Mouse (Mus musculus) forebrain, embryonic 16.5 days (tissue): Measurements from ENCODE around the gene Tenm4. TPM values are rescaled to one million over a fixed set of nuclear protein-coding genes. Genes with fewer than 3 reads are reported as not detected.

ENCODE experiments used
- ATAC-seq: fragments of 200-750 bp; cut with Nextera tagmentation; 2 replicates; pipeline ENCODE4 v1.8.0; 2017; ENCODE audit warnings: mild to moderate bottlenecking, moderate library complexity
- H3K27ac ChIP-seq: fragments of 300-500 bp; sonication (generic); 2 replicates; pipeline ENCODE4 v1.5.1; 2014; ENCODE audit warnings: low read length, control low read depth
- H3K27me3 ChIP-seq: fragments of 300-500 bp; sonication (generic); replicated peaks from 2 replicates; pipeline ENCODE4 v1.6.1; 2014; ENCODE audit warnings: low read length; ENCODE audit not compliant: control insufficient read depth, insufficient read depth
- H3K36me3 ChIP-seq: fragments of 300-500 bp; sonication (generic); 2 replicates; pipeline ENCODE4 v1.6.1; 2014; ENCODE audit not compliant: control insufficient read depth, insufficient read depth
- H3K4me1 ChIP-seq: fragments of 300-500 bp; sonication (generic); replicated peaks from 2 replicates; pipeline ENCODE4 v1.6.1; 2014; ENCODE audit warnings: low read length; ENCODE audit not compliant: control insufficient read depth, insufficient read depth
- H3K4me2 ChIP-seq: fragments of 300-500 bp; sonication (generic); 2 replicates; pipeline ENCODE4 v1.6.1; 2014; ENCODE audit warnings: mild to moderate bottlenecking, low read length, control low read depth
- H3K4me3 ChIP-seq: fragments of 300-500 bp; sonication (generic); replicated peaks from 2 replicates; pipeline ENCODE4 v1.5.1; 2014; ENCODE audit warnings: mild to moderate bottlenecking, low read length, control low read depth
- H3K9ac ChIP-seq: fragments of 300-500 bp; sonication (generic); replicated peaks from 2 replicates; pipeline ENCODE4 v1.6.1; 2014; ENCODE audit warnings: low read depth, low read length, control low read depth
- H3K9me3 ChIP-seq: fragments of 300-500 bp; sonication (generic); 2 replicates; pipeline ENCODE4 v1.6.1; 2016; ENCODE audit warnings: low read length; ENCODE audit not compliant: control insufficient read depth
- WGBS: fragments of 180-500 bp; shearing (Covaris S2); extraction: QIAGEN DNeasy Blood & Tissue Kit; methylation state at CpG from one replicate; pipeline ENCODE4 v1.1.7; 2014; 5-methylcytosine and 5-hydroxymethylcytosine counted together
- polyA plus RNA-seq: library from polyadenylated mRNA; unstranded; fragments of >200 nt; fragmentation: Nextera tagmentation; extraction: Ambion mirVana; gene quantifications from 2 replicates; pipeline ENCODE4 v1.2.1, GENCODE M21; 2015

Tenm4 gene
- polyA plus RNA-seq, 1 experiment from 2014 or later, result 105 TPM

DNA sequence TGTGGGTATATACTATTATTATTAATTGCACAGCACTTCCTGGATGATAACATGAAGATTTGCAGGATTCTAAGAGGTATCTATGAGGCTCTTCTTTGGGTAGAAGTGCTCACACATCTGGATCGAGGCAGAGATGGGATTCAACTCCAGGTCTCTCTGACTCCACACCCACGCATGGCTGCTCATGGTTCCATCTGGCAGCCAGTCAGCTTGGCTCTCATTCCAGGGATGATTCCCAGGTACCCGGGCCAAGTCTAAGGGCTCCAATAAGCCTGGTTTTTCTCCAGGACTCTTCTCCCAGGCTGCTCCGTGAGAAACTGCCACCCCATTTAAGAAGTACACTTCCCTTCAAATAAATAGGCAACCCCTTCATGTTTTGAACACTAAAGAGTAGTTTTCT lies 394.8 kb downstream of the Tenm4 start:
- Histone ChIP-seq H3K9me3 (no peaks in the 10 kb centered on the region), H3K4me1 (peaks cover 17% of the 10 kb centered on the region), H3K27ac (peak overlapping the region; percentile 1; the same call in 1 of the 2 replicates), H3K9ac (no peak overlapping the region), H3K4me2 (no peak overlapping the region), H3K36me3 (no peaks in the 10 kb centered on the region), H3K4me3 (no peak overlapping the region), H3K27me3 (no peaks in the 10 kb centered on the region)
- WGBS, result 38% methylated on average over 4 of the region's 4 CpGs
- ATAC-seq, result 0 out of 2 replicates have a peak, but pooled peaks have one; percentile 34

DNA sequence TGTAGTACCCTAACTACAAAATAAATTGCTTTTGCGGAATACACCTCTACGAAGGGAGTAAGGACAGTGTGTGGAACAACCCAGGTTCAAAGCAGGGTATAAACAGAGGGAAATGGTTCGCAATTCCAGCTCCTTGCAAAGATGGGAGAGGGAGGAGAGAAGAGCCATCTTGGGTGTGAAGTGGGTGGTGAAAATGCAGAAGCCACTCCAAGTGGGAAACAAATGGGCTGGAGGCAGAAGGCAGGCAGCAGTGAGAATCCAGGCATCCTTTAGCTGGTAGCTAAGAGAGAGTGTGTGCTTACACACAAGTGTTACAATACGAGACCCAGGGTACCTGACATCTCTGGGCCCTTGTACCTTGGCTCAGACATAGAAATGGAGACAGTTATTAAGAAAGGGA lies 395.2 kb downstream of the Tenm4 start:
- no peak overlapping the region for H3K4me3 ChIP-seq
- peak overlapping the region; percentile 1; the same call in 1 of the 2 replicates for H3K27ac ChIP-seq

DNA sequence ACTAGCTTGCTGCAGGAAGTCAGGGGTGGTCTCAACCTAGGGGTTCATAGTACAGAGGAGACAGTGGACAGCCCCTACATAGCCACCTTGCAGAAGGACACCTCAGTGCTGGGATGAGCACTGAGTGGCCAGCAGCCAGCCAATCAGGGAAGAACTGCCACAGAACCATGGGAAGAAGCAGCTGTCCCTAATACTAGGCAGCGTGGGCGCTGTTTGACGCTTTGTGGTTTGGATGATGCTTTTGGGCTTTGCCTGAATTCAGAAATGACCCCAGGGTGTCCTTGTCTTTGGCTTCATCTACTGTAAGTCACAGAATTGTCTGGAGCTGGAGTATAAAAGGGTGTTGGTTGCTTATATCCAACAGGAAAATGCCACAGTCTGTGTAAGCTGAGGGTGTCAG lies 397.0 kb downstream of the Tenm4 start:
- no peak overlapping the region for H3K4me2 ChIP-seq
- no peak overlapping the region for H3K4me3 ChIP-seq
- WGBS, result 88% methylated on average over 3 of the region's 3 CpGs
- no peak overlapping the region for H3K27ac ChIP-seq
- peaks cover 23% of the 10 kb centered on the region for H3K4me1 ChIP-seq
- H3K36me3 ChIP-seq, result no peaks in the 10 kb centered on the region
- no peak for ATAC-seq
- no peaks in the 10 kb centered on the region for H3K27me3 ChIP-seq
- H3K9me3 ChIP-seq, result no peaks in the 10 kb centered on the region
- H3K9ac ChIP-seq, result no peak overlapping the region

More for the DNA sequence above, 395.2 kb downstream of the Tenm4 start:
- Histone ChIP-seq H3K36me3 (no peaks in the 10 kb centered on the region), H3K4me1 (peaks cover 17% of the 10 kb centered on the region), H3K27me3 (no peaks in the 10 kb centered on the region), H3K4me2 (no peak overlapping the region), H3K9ac (no peak overlapping the region), H3K9me3 (no peaks in the 10 kb centered on the region)
- 68% methylated on average over 4 of the region's 4 CpGs for WGBS
- ATAC-seq, result 0 out of 2 replicates have a peak, but pooled peaks have one; percentile 7

DNA sequence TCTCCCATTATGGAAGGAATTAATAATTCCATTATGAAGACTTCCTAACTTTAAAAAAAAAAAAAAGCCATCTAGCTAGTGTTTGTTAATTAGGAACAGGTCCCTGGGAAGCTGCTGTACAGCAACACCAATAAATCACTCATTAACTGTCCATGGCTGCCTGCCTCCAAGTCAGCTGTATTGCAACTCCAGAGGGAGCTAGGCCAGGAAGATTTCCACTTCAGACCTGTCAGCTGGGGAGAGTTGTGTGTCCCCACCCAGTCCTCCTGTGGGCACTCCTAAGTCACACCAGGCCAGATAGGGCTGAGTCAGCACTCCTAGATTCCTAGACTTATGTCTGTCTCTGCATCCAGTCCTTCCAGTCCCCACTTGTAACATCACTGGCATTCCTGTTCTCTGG lies 399.9 kb downstream of the Tenm4 start:
- H3K4me3 ChIP-seq, result no peak overlapping the region
- no peaks in the 10 kb centered on the region for H3K36me3 ChIP-seq
- H3K9me3 ChIP-seq, result no peaks in the 10 kb centered on the region
- no peak overlapping the region for H3K4me2 ChIP-seq
- ATAC-seq, result no peak
- H3K27ac ChIP-seq, result no peak overlapping the region
- H3K27me3 ChIP-seq, result no peaks in the 10 kb centered on the region
- H3K9ac ChIP-seq, result no peak overlapping the region
- peaks cover 46% of the 10 kb centered on the region for H3K4me1 ChIP-seq

DNA sequence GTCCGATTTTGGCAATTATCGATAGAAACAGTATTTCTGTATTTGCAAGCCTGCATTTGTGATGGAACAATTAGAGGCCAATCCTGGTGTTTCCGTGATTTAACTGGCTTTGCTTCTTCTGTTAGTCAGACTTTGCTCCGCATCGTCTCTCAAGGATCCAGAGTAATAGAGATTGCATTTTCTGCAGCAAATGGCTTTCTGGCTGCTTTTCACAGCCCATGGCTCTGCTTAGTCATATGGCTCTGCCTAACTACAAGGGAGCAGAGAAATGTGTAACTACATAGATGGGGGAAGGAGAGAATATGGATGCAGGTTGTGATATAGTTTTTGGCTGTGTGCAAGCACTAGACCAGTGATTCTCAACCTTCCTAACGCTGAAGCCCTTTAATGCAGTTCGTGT lies 401.9 kb downstream of the Tenm4 start:
- H3K27ac ChIP-seq, result no peak overlapping the region
- no peak overlapping the region for H3K4me2 ChIP-seq
- 83% methylated on average over 7 of the region's 7 CpGs for WGBS

DNA sequence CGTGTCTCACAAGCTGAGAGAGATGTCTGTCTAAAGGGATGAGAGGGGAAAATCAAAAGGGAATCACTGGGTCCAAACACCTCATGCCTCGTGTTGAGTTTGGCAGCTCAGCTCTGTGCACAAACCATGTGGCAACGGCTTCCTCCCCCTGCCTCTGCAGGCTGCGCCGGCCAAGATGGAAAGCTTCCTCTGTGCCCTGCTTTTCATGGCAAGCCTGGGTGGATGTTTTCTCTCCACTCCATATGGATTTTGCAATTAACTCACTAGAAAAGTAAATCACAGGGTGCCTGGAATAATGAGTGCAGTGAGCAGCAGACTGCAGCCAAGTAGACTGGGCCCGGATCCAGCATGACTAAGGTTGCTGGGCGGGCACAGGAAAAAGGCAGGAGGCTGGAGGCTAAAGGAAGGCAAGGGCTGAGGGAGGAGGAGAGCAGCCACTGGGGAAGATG lies 404.2 kb downstream of the Tenm4 start:
- Histone ChIP-seq H3K4me1 (peaks cover 47% of the 10 kb centered on the region), H3K9ac (no peak overlapping the region), H3K9me3 (no peaks in the 10 kb centered on the region), H3K27ac (peak overlapping the region; percentile 77), H3K4me3 (no peak overlapping the region), H3K36me3 (no peaks in the 10 kb centered on the region), H3K27me3 (no peaks in the 10 kb centered on the region), H3K4me2 (no peak overlapping the region)
- 10% methylated on average over 7 of the region's 7 CpGs for WGBS
- ATAC-seq, result peak; percentile 99

More for the DNA sequence above, 401.9 kb downstream of the Tenm4 start:
- H3K36me3 ChIP-seq, result no peaks in the 10 kb centered on the region
- peaks cover 49% of the 10 kb centered on the region for H3K4me1 ChIP-seq
- no peaks in the 10 kb centered on the region for H3K9me3 ChIP-seq
- H3K27me3 ChIP-seq, result no peaks in the 10 kb centered on the region
- ATAC-seq, result no peak
- H3K4me3 ChIP-seq, result no peak overlapping the region
- no peak overlapping the region for H3K9ac ChIP-seq

DNA sequence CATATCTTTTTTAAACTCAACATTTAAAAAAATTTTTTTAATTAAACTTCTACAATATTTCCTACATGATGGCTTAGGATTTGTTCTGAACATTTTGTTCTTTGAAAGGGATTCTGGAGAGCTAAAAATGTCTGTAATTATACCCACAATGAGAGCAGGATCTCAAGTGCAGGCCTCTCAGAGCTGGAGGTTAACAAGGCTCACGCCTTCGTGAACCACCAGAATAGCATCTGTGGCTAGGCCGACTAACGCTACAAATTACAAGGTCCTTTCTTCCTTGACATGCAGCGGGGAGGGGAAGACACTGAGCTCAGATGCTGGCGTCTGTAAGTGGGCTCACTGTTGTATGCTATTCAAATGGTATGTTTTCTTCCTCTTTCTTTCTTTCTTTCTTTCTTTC lies 411.7 kb downstream of the Tenm4 start:
- Histone ChIP-seq H3K4me2 (no peak overlapping the region), H3K36me3 (no peaks in the 10 kb centered on the region), H3K9ac (no peak overlapping the region), H3K27ac (no peak overlapping the region), H3K4me3 (no peak overlapping the region), H3K4me1 (no peaks in the 10 kb centered on the region), H3K27me3 (no peaks in the 10 kb centered on the region), H3K9me3 (no peaks in the 10 kb centered on the region)
- 23% methylated on average over 6 of the region's 6 CpGs for WGBS
- peak; percentile 18; the same call in 1 of the 2 replicates for ATAC-seq

DNA sequence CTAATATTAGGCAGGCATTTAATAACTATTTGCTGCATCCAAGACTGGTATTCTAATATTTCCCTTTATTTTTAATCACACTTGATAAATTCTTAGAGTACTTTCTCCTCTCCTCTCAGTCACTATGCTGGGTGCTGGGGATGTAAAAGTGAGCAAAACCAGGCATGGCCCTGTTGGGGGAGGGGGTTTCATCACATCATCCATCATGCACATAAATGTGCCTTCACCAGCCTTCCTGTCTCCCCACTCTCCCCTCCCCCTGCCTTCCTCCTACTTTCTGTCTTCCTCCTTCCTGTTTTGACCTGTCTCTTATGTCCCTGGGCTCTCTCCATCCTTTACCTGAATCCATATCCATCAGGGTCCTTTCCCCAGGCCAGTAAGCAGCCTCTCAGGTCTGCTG lies 416.4 kb downstream of the Tenm4 start:
- H3K4me2 ChIP-seq, result no peak overlapping the region
- H3K27ac ChIP-seq, result no peak overlapping the region
- H3K4me1 ChIP-seq, result no peaks in the 10 kb centered on the region
- H3K9ac ChIP-seq, result no peak overlapping the region
- no peaks in the 10 kb centered on the region for H3K9me3 ChIP-seq
- no peaks in the 10 kb centered on the region for H3K27me3 ChIP-seq
- no peaks in the 10 kb centered on the region for H3K36me3 ChIP-seq
- H3K4me3 ChIP-seq, result no peak overlapping the region
- ATAC-seq, result no peak

DNA sequence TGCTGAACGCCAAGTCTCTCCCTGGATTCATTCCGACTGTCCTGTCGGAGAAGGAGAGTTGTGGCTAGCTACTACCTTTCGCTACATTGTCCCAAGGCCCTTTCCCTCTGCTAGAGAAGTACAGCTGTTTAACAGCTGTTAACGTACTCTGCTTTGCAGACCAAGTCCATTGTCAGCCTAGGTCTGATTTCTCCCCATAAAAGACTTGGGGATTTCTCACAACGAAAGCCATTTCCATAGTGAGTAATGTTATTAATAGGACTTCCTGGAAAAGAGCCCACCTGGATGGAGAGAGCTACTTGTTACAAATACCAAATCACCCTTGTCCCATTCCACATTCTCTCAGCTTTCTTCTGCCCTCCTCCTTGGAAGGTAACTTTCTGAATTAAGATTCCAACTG lies 417.5 kb downstream of the Tenm4 start:
- H3K36me3 ChIP-seq, result no peaks in the 10 kb centered on the region
- no peaks in the 10 kb centered on the region for H3K4me1 ChIP-seq
- no peak overlapping the region for H3K27ac ChIP-seq
- no peak overlapping the region for H3K4me2 ChIP-seq
- no peak overlapping the region for H3K9ac ChIP-seq
- no peak overlapping the region for H3K4me3 ChIP-seq
- no peaks in the 10 kb centered on the region for H3K27me3 ChIP-seq
- WGBS, result 95% methylated on average over 6 of the region's 6 CpGs
- no peaks in the 10 kb centered on the region for H3K9me3 ChIP-seq
- no peak for ATAC-seq
